Mouse (Mus musculus) effector memory CD4-positive, alpha-beta T cell, adult 5 months (primary cell): Measurements from ENCODE around the gene Dclk1. TPM values are rescaled to one million over a fixed set of nuclear protein-coding genes. Genes with fewer than 3 reads are reported as not detected.

Experiments used
- polyA plus RNA-seq: library from polyadenylated mRNA; unstranded; fragments of 100-300 nt; shearing (Covaris generic); gene quantifications from one replicate; pipeline ENCODE4 v1.2.1, GENCODE M21; 2017

Gene Dclk1
- polyA plus RNA-seq: 1.7 TPM

DNA sequence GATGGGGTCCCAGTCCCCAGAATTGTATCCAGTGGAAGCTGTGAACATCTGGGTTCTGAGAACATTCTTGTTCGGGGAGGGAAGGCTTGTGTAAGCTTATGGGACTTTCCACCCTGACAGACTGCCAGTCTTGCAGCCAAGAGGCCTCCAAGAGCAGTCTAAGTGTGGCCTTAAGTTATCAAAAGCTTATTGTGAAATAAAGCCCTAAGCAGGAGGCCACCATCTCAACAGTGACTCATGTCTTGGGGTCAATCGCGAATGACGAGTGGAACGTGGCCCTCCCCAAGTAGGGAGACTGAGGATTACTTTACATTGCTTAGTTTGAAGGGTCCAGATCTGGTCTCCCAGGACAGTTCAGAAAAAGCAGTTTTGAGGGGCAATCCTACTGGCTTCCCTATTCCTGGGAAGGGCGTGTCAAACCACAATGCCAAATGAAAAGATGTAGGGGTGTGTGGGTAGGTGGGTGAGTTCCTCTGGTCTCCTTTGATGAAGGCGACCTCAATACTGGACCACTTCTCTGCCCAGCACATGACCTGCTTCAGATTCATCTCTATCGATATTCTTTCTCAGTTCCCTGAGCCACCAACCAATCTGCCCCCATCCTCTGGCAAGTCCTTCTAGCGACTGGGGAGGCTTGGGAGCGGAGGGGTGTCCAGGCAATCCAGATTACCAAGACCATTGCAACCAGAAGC lies at the start of gene Dclk1:
Dclk1 (plus strand) TSS at position 635 of the 692 bp plus-strand sequence.

DNA sequence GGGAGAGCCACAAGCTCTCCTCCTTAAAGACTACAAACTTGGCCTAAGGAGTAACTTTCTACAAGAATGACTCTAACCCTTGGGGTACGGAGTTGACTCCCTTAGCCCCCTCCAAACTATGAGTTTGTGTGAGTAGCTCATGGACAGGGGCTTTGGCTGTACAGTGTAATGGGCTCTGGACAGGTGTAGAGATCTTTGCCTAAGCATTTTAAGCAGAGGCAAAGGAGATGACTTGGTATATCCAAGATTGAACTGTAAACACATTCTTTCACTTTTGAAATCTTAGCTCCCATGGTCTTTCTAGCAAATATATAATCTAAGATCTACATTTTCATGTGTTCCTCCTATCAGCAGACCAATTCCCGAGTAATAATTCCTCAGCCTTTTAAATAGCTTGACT lies 229.9 kb downstream of the Dclk1 start, which contains the start of gene Gm21954:
Gm21954 (minus strand) TSS at position 101 of the 400 bp plus-strand sequence.

Other genes starting within 250 kb of the Dclk1 start
- not detected for gene Ccna1, start 186.9 kb upstream of the Dclk1 start, polyA plus RNA-seq
- 13.1 TPM for gene Spg20, start 130.3 kb upstream of the Dclk1 start, polyA plus RNA-seq
- gene Ccdc169, start 105.0 kb upstream of the Dclk1 start, polyA plus RNA-seq: not detected
- not detected for gene Sohlh2, start 60.3 kb upstream of the Dclk1 start, polyA plus RNA-seq
- gene Gm21954, start 229.8 kb downstream of the Dclk1 start, polyA plus RNA-seq: not detected